Mouse (Mus musculus) CD4-positive helper T cell, adult 2 months (primary cell): ENCODE results near the gene Prrg2.

Source experiments
- DNase-seq: peaks from one replicate; pipeline ENCODE4 v3.0.0-alpha.2; 2012; ENCODE audit warnings: low read depth, missing footprints, low spot score

Prrg2 gene

DNA sequence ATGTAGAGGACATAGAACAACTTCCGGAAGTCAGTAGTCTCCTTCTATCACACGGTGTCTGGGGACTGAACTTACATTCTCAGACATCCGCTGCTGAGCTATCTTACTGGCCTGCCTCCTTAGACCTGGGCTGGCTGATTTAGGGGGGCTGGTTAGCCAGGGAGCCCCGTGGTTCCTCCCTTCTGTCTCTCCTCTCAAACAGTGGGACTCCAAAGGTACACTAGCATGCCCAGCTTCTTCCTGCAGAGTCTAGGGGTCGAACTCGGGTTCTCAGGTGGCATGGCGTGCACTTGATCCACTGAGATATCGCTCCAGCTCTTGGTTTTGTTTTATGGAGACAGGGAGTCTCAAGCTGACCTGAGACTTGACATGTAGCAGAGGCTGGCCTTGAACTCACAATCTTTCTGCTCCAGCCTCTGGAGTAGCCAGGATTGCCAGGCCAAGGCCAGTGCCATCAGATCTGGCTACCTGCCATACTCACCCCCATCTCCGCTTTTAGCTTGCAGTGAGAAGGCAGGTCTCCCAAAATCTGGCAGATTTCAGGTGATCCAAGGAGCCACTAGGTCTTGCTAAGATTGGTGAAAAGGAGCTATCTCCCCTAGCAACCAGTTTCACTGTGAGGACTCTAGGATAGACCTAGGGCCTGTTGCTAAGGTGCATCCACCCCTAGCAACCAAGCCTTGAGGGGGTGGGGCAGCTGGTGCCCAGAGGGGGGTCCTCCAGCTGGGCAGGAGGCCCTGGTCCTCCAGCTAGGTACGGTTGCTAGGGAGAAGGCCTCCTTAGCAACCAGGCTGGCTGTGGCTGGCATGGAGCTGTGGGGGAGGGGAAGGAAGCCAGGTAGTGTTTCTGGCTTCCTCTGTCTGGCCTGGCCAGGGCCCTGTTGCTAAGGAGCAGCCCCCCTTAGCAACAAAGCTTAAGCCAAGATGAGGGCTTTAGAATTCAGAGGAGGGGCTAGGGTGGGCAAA lies 3.6 kb downstream of the Prrg2 start:
- DNase-seq, result no peak

- DNase-seq, result no peak
These were observed 5.5 kb downstream of the Prrg2 start for GRCm38 (mm10) chr7:45056972-45057348.

- DNase-seq, result no peak
These were observed 6.0 kb downstream of the Prrg2 start for GRCm38 (mm10) chr7:45056329-45056971.

DNA sequence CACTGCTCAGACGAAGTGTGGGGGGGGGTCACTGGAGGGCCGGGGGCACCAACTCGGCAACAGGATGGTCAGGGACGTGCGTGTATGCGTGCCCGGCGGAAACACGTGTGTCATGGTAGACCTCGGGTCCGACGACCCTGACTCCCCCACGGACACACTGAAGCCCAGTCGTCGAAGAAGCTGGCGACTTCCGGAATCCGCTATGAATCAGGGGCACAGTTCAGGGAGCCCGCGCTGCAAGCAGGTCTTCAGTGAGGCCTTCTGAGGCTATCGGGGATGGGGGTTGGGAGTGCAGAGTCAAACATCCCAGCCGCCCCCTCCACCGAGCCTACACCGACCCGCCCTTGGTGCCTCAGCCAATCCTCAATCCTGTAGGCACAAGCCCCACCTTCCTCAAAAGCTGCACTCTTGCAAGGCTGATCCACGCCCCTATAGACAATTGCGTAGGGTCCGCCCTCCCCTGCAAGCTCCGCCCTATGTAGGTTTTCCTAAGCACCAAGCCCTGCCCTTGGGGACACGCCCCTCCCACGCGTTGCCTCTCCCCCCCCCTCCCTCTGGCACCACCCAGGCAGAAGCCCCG lies 8.5 kb downstream of the Prrg2 start:
- DNase-seq, result peak; percentile 98

- DNase-seq, result peak; percentile 92
These were observed 9.2 kb downstream of the Prrg2 start for GRCm38 (mm10) chr7:45053117-45053930.

GRCm38 (mm10) chr7:45052862-45053116 lies 9.7 kb downstream of the Prrg2 start, which contains the start of gene Prr12:
Prr12 (minus strand) TSS chr7:45052881.
- no peak for DNase-seq

DNA sequence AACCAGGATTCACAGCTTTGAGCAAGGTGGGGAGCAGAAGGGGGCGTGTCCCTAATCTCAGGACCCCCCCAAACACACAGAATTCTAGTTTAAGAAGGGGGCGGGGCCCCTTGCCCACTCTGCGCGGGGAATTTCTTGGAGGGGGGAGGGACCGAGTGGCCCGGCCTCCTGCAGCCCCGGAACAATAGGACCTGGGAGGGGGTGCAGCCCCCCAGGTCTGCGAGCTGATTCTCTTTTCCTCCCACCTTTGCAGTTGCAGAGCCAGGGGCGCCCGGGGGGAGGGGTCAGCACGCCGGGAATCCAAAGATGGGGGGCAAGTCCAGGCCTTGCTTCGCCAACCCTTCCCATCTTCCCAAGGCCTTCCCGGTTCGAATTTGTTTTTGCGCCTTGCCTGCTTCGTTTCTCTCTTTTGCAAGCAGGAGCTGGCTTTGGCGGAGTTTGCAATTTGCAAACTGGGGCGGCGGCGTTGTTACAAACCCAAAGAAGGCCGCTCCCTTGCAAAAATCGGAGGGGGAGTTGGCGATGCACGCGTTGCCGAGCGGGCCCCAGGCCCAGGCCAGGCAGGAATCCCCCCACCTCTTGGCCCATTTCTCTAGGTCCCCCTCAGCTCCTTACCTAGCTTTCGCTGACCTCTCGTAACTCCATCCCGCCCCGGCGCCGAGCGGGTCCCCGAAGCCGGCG lies 10.2 kb downstream of the Prrg2 start:
- DNase-seq, result peak; percentile 52

DNA sequence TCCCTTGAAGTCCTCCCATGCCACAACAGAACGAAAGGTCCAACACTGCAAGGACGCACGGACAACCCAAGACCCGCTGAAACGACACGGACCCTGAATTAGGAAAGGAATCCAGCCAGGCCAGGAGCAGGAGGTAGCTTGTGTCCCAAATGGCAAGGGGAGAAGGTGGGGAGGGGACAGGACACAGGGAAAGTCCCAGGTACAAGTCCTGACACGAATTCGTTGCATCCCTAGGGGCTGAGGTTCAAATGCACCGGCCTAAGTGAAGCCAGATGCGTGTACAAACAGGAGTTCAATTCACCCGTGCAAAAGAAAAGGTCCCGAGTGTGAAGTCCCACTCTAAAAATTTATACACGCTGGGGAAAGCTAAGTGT lies 10.9 kb downstream of the Prrg2 start:
- DNase-seq, result peak; percentile 24

GRCm38 (mm10) chr7:45050945-45051600 lies 11.4 kb downstream of the Prrg2 start:
- DNase-seq, result peak; percentile 58

DNA sequence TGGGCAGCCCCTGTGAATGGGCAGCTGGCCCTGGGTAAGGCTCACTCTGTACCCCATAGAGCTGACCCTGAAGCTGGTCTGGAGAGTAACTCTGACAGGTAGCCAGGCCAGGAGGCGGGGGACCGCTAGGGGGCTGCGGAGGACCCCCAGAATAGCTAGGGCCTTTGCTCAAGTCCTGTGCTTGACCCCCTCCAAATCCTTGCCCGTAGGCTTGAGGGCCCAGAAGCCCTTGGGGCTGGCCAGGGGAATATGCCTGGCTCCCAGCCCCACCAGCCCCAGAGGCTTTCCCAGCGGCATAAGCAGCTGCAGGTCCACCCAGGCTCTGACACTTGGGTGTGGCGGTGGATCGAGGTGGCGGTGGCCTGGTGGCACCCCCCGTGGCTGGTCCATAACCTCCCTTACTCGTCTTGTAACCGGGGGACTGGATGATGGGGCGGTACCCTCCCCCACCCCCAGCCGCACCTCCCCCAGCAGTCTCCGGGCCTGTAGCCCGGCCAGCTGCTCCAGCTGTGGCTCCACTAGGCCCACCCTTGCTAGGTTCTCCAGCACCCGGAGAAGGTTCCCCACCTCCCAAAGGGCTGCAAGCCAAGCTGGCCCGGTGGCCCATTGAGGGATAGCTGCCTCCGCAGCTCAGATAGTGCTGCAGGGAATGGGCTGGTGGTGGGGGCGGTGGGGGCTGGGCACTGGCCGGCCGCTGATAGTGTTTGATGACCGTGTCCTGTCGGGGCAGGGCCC lies 13.4 kb downstream of the Prrg2 start:
- no peak for DNase-seq

DNA sequence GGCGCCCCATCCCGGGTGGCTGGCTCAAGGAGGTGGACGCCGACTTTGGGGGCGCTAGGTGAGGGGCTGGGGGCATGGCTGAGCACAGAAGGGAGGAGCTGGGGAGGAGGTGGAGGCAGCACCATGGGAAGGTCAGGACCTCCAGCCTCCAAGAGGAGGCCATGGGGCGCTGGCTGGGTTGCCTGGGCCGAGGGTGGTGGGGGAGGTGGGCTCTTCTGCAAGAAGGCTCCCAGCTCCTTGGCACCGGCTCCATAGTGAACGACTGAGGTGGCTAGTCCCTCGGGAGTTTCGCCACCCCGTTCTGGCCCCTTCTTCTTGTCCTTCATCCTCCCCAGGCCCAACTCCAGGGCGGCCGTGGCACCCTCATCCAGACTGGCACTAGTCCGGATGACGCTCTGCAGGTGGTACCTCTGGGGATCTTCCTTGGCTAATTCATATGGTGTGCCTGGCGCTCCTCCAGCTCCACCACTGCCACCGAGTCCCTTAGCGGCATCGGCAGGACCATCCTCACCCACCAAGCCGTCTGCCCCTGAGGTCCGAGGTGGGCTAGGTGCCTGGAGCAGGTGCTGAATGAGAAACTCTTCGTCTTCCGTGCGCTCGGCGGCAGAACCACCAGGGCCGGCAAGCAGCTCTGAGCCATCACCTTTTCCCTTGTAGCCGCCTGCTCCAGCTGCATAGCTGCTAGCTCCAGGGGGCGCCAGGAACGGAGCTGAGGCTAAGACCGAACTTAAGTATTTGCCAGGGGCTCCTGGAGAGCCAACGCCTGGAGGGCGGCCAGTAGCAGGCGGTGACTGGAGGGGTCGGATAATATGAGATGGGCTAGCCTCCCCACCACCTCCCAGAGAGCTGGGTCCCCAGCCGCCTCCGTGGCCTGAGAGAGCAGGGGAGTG lies 14.2 kb downstream of the Prrg2 start:
- DNase-seq, result no peak

GRCm38 (mm10) chr7:45047491-45047890 lies 15.0 kb downstream of the Prrg2 start:
- no peak for DNase-seq

DNA sequence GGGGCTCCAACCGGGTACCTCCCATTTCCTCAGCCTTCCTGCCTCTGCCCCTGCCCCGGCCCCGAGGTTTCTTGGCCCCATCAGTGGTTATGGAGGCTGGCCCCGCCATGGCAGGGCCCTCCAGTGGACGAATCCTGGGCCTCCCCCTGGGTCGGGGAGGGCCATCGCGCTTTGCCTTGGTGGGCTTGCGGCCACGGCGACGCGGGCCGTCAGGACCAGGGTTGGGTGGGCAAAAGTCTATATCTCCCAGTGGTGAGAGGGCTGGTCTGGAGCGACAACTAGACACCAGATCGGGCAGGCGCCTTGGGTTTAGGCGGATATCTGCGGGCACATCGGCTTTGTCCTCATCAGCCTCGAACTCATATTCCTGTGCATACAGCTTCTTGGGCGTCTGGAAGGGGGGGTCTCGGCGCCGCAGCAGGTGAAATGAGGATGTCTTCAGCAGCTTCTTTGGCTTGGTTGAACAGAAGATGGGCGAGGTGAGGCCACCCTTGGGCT lies 15.6 kb downstream of the Prrg2 start:
- no peak for DNase-seq

DNA sequence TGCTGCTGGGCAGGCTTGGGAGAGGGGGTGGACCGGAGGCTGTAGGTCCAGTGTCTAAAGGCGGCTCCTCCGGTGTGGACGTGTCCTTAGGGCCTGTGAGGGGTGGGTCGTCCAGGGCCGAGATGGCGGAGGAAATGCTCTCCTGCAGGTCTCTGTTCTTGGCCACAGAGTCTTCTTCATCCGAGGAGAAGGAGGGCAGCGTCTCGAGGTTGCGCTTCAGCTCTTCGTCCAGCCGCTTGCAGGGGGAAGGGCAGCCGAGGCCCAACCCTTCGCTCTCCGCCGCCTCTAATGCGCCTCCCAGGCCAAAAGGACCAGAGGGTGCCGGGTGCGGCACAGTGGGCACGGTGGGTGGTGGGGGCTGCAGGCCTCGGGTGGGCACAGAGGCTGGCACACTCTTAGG lies 16.7 kb downstream of the Prrg2 start:
- no peak for DNase-seq

DNA sequence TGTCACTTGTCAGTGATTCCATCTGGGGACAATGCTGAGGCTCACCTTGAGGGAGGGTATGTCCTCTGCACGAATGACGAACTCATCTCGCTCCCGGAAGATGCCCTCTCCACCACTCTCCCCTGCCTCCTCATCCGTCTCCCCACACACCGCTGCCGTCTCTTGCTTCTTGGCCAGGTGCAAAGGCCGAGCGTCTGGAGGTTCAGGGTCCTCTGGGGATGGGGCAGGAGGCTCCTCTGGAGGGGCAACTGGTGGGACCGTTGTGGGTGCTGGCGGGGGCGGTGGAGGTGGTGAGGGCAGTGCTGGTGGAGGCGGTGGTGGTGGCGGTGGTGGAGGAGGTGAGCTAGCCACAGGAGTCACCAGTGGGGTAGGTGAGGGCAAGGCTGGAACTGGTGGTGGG lies 19.2 kb downstream of the Prrg2 start:
- DNase-seq, result no peak

GRCm38 (mm10) chr7:45040851-45041250 lies 21.6 kb downstream of the Prrg2 start:
- no peak for DNase-seq

GRCm38 (mm10) chr7:45038411-45038810 lies 24.1 kb downstream of the Prrg2 start:
- no peak for DNase-seq

- peak; percentile 67 for DNase-seq
These were observed 24.6 kb downstream of the Prrg2 start for GRCm38 (mm10) chr7:45037720-45038361.
